Mouse (Mus musculus): Measurements from ENCODE around the gene Dtwd1.
A peak's percentile ranks its signal among the peaks of the same experiment; 100 is the strongest.
"Not testable (repeated sequence)": the region's sequence is repeated elsewhere in the genome, so short reads cannot be mapped to it uniquely, and the experiment has no call there.

Dtwd1 gene

DNA sequence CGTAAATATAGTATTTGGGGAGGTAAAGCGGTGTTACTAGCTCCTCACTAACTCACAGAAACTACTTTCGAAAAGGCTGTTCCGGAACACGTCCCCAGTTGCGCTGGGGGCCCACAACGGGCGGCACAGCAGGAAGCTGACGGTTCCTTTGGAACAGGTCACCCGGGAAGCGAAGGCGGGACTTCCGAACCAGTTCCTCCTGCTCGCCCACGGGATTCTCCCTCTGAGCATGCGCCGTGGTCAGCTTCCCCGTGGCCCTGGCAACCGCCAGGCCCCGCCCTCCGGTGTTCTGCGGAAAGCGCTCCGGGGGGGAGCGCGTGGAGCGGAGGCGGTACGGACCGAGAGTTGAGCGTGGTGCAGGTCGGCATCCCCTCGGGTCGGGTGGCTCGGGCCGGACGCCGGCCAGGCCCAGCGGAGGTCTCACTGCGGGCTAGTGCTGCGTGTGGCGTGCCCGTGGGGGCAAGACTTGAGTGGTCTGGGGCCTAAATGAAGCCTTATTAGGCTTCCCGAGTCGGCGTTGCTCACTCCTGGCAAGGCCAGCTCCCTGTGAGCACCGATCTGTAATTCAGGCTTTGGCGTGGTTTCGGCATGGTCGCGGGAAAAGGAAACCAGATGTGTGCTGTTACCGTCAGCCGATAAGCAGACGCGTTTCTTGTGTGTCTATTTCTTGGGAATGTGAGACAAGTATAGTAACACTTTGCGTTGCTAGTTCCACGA lies at the start of gene Dtwd1, which contains the start of gene Fam227b:
Gene Dtwd1, plus strand, starts transcription at position 287 of the 717 bp plus-strand sequence.
Gene Fam227b, minus strand, starts transcription at position 150 of the 717 bp plus-strand sequence.
- peak; percentile 98 to 99 for DNase-seq

- DNase-seq = no peak
Measured at GRCm38 (mm10) chr2:126147723-126148122, 4.2 kb upstream of the Dtwd1 start.

DNA sequence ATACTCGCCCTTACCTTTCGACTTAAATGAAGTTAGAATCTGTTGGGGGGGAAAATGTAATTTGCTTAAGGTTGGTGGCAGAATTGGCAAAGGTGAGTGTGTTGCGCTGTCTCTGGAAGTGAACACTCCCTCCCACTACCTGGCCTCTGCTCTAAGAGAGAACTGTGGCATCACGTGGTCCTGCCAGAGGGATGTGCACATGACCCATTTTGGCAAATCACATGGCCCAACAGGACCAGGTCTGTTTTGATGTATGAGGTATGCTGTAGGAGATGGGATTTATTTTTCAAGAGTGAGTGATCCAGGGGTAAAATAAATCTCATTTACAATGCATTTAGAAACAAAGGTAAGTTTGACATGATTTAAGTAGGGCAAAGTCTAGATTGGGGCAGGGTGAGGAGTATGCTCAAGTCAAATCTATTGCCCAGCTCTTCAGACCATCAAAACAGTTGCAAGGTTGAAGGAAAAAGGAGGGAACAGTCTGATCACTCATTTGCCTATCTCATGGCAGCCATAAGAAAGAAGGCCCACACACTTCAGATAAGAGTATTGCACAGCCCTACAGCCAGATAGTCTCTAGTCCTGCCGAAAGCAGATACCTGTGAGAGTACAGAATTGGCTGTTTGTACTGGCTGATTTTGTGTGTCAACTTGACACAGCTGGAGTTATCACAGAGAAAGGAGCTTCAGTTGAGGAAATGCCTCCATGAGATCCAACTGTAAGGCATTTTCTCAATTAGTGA lies 13.5 kb downstream of the Dtwd1 start:
- no peak for DNase-seq

- DNase-seq = no peak
Measured at GRCm38 (mm10) chr2:126166335-126166734, 14.4 kb downstream of the Dtwd1 start.

DNA sequence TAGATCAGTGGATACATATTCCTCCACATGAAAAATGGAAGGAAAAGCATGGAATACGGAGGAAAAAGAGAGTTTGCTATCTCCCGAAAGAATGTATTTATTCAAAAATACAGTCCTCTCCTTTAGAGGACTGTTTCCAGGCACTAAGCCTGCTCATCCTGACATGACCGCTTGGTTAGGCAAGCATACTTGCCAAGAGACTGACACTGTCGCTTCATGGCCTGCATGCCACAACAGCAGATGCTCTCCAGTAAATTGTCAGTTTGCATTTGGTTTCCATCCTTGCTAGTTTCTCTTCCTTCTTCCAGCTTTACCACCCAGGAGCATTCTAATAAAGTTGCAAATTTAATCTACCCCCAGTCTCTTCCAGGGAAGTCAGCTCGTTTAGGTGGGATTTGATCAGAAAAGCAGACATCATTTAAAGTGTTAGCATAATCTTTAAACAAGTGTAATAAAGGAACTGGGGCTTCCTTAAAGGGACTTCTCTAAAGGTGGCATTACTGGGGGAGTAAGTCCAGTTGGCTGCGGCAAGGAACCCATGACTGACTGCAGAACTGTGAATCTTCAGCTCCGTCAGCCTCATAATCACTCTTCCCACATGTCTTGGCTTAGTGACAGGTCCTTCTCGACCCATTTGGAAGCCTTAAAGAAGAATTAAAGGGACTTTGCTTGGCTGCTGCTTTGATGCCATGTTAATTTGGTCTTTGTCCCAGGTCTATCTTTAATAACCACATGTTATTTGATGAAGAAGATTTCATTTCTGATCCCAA lies 15.1 kb downstream of the Dtwd1 start:
- no peak for DNase-seq

DNA sequence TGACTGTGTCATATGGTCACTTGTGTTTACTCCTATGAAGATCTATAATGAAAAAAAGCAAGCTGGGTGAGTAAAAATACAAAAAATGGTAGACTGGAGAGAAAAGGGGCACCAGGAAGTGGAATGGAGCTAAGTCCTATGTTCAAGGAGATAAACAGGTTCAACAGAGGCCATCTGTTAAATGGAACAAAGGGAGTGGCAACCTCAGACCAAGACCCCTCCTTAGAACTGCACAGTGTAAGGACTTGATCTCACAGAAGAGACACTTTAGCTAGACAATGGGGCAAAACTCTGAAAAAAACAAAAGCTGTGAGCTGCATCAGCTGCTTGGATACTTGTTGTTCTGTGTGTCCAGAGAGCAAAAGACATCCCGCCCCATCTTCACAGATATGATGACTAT lies 19.5 kb downstream of the Dtwd1 start:
- no peak for DNase-seq

GRCm38 (mm10) chr2:126191306-126191705 lies 39.4 kb downstream of the Dtwd1 start:
- DNase-seq = no peak

DNA sequence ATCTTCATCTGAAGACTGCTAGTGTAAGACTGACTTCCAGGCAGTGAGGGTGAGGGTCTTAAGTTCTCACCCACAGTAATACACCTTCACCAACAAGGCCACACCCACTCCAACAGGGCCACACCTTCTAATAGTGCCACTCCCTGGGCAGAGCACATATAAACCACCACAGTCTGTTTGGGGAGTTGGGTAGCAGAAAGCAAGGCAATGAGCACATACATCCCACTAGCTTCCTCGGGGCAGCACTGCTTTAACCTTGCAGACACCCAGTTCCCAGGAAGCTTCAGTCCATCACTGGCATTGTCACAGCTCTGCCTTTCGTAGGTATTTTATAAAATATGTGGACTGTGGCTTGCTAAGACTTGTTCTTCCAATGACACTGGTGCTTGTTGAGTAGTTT lies 40.2 kb downstream of the Dtwd1 start:
- DNase-seq = no peak

DNA sequence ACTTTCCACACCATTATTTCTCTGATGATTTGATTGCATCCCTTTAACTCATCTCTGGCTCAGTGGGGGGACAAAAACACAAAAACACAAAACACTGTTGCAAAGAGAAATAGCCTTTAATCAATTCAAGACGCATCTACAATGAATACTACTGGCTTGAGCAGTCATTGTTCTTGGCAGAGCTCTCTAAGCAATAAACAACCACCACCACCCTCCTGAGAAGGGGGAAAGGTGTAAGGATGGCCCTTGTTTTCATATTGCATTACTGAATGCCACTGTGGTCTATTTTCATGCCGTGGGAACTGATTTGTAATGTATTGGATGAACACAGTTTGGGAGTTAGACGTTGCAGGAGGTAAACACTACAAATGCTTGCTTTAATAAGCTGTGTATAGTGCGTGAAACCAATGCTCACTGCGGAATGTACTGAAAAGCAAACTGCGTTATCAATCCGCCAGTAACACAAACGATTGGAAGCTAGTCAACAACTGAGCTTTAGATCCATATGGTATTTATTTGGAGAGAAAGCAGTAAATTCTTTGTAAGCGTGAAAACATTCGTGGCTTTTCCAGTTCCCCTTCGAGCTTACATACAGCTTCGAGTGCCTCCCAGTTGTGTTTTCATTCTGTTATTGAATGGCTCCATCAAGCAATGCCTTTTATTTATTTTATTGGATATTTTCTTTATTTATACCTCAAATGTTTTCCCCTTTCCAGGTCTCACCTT lies 43.9 kb downstream of the Dtwd1 start:
- no peak for DNase-seq

GRCm38 (mm10) chr2:126198971-126199370 lies 47.0 kb downstream of the Dtwd1 start:
- no peak for DNase-seq

DNA sequence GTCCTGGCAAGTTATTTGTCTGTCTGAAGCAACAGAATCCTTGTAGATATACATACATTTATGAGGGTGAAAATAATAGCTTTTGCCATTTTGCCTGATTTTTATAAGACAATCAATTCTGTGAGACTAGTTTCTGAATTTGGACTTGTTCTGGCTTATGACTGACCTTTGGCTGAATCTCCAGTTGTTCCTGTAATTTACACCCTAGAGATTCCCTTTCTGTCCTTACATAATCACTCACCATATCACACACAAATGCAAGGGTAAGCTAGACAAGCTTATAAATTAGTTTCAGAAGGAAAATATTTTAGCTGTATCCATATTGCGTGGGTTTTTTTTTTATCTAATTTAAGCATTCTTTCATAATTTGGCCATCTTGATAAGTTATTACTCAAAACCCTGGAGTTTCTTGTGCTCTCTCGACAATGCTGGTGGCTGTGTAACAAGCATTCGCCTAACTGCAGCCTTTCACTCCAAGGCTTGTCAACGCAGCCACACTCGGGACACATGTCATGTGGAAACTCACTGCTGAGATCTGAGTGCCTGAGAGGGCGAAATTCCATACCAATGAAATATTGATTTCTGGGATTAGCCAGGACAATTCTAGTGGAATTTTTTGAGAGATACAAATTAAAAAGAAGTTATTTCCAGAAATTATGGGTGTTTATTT lies 59.2 kb downstream of the Dtwd1 start:
- no peak for DNase-seq

DNA sequence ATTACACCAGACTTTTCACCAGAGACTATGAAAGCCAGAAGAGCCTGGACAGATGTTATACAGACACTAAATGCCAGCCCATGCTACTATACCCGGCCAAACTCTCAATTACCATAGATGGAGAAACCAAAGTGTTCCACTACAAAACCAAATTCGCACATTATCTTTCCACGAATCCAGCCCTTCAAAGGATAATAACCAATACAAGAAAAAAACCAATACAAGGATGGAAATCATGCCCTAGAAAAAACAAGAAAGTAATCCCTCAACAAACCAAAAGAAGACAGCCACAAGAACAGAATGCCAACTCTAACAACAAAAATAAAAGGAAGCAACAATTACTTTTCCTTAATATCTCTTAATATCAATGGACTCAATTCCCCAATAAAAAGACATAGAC lies 62.9 kb downstream of the Dtwd1 start, which contains the start of gene Gm17555:
Gene Gm17555, plus strand, starts transcription at position 301 of the 400 bp plus-strand sequence.
- DNase-seq = not testable (repeated sequence)
